ENCODE assay signal across 9 mouse cellular contexts in genomic region chr6:94401617-94402481, GRCm38 (mm10).
A peak's percentile ranks its signal among the peaks of the same experiment; 100 is the strongest.
DNase-seq lines count a peak whose midpoint lies in the region; ATAC-seq and TF ChIP-seq lines count a peak whose summit lies in the region.
"Had no signal": no experiment of that assay in that cellular context is flagged by ENCODE, and none has a peak within 500 bp of the region (broad histone marks: within the 10 kb centered on the region; RNA-seq: fewer than 3 reads in every experiment).

No protein-coding gene starts in this region.

- H3K36me3 ChIP-seq in lung, embryonic 14.5 days (ENCODE audit: insufficient read depth), result no peaks in the 10 kb centered on the region
- no peaks in the 10 kb centered on the region for H3K36me3 ChIP-seq in forebrain, embryonic 16.5 days (ENCODE audit: control insufficient read depth, insufficient read depth)
- H3K36me3 ChIP-seq in neural tube, embryonic 13.5 days, result no peaks in the 10 kb centered on the region
- H3K36me3 ChIP-seq in heart, embryonic 10.5 days, result no peaks in the 10 kb centered on the region
- H3K36me3 ChIP-seq: embryonic facial prominence, embryonic 15.5 days had no signal

- H3K4me2 ChIP-seq in lung, embryonic 14.5 days, result no peak overlapping the region
- peak overlapping the region; percentile 71 for H3K4me2 ChIP-seq in forebrain, embryonic 16.5 days (ENCODE audit: low read length)
- peak overlapping the region; percentile 57 for H3K4me2 ChIP-seq in neural tube, embryonic 13.5 days

- H3K27ac ChIP-seq in lung, embryonic 14.5 days (ENCODE audit: low read depth), result no peak overlapping the region
- no peak overlapping the region; the same call in 1 of the 2 replicates for H3K27ac ChIP-seq in forebrain, embryonic 16.5 days (ENCODE audit: low read length)
- peak overlapping the region; percentile 77 for H3K27ac ChIP-seq in neural tube, embryonic 13.5 days (replicated peaks)
- H3K27ac ChIP-seq in heart, embryonic 10.5 days, result no peak overlapping the region
- H3K27ac ChIP-seq: embryonic facial prominence, embryonic 15.5 days had no signal

- H3K4me1 ChIP-seq in lung, embryonic 14.5 days (ENCODE audit: insufficient read depth), result 0 out of 2 replicates have a peak, but pooled peaks cover 4% of the 10 kb centered on the region
- H3K4me1 ChIP-seq in forebrain, embryonic 16.5 days (replicated peaks; ENCODE audit: control insufficient read depth, insufficient read depth, low read length), result peaks cover 12% of the 10 kb centered on the region
- peaks cover 24% of the 10 kb centered on the region for H3K4me1 ChIP-seq in neural tube, embryonic 13.5 days (replicated peaks)
- H3K4me1 ChIP-seq in heart, embryonic 10.5 days, result peaks cover 13% of the 10 kb centered on the region

- 0 out of 2 replicates have a peak, but pooled peaks have one; percentile 31 for ATAC-seq in lung, embryonic 14.5 days (ENCODE audit: insufficient read depth)
- ATAC-seq in forebrain, embryonic 16.5 days, result no peak
- no peak; the same call in 1 of the 2 replicates for ATAC-seq in neural tube, embryonic 13.5 days (ENCODE audit: low read depth)

- no peaks in the 10 kb centered on the region for H3K27me3 ChIP-seq in lung, embryonic 14.5 days (ENCODE audit: insufficient read depth, low read length)
- no peaks in the 10 kb centered on the region for H3K27me3 ChIP-seq in forebrain, embryonic 16.5 days (replicated peaks; ENCODE audit: control insufficient read depth, insufficient read depth, low read length)
- peaks cover 36% of the 10 kb centered on the region for H3K27me3 ChIP-seq in neural tube, embryonic 13.5 days
- no peaks in the 10 kb centered on the region for H3K27me3 ChIP-seq in heart, embryonic 10.5 days (ENCODE audit: insufficient read depth, poor library complexity, severe bottlenecking)
- H3K27me3 ChIP-seq: embryonic facial prominence, embryonic 15.5 days had no signal

- no peak overlapping the region for H3K4me3 ChIP-seq in lung, embryonic 14.5 days (ENCODE audit: low read depth, low read length)
- no peak overlapping the region for H3K4me3 ChIP-seq in forebrain, embryonic 16.5 days (replicated peaks; ENCODE audit: low read length)
- H3K4me3 ChIP-seq in neural tube, embryonic 13.5 days, result no peak overlapping the region
- H3K4me3 ChIP-seq in heart, embryonic 10.5 days, result no peak overlapping the region
- H3K4me3 ChIP-seq: embryonic facial prominence, embryonic 15.5 days had no signal

- TF ChIP-seq CTCF in lung, embryonic 14.5 days (IDR thresholded peaks at IDR 0.05; ENCODE audit: low read depth), result no peak

- H3K9ac ChIP-seq in lung, embryonic 14.5 days, result no peak overlapping the region
- no peak overlapping the region for H3K9ac ChIP-seq in forebrain, embryonic 16.5 days (replicated peaks; ENCODE audit: low read depth, low read length)
- no peak overlapping the region for H3K9ac ChIP-seq in neural tube, embryonic 13.5 days
- H3K9ac ChIP-seq: embryonic facial prominence, embryonic 15.5 days had no signal

- DNase-seq in lung, embryonic 14.5 days, result peak; percentile 31
- DNase-seq in lung, postnatal 14 days, result no peak
- peak; percentile 58 to 59 for DNase-seq in cerebellum, postnatal 14 days
- no peak for DNase-seq in layer of hippocampus, adult 9-10 months (ENCODE audit: low spot score)
- no peak for DNase-seq in heart, embryonic 10.5 days (ENCODE audit: low spot score)
- no peak for DNase-seq in right cerebral cortex, postnatal 10 days (ENCODE audit: low spot score in 2 of 2)

- H3K9me3 ChIP-seq in lung, embryonic 14.5 days (ENCODE audit: low read depth, low read length), result no peaks in the 10 kb centered on the region
- H3K9me3 ChIP-seq in forebrain, embryonic 16.5 days (ENCODE audit: control insufficient read depth, low read length), result no peaks in the 10 kb centered on the region
- H3K9me3 ChIP-seq in neural tube, embryonic 13.5 days, result no peaks in the 10 kb centered on the region
- H3K9me3 ChIP-seq in heart, embryonic 10.5 days, result no peaks in the 10 kb centered on the region
- H3K9me3 ChIP-seq: embryonic facial prominence, embryonic 15.5 days had no signal

- 57% methylated on average over 9 of the region's 9 CpGs for WGBS in lung, embryonic 14.5 days
- 42% methylated on average over 9 of the region's 9 CpGs for WGBS in forebrain, embryonic 16.5 days
- 44% methylated on average over 9 of the region's 9 CpGs for WGBS in neural tube, embryonic 13.5 days
- WGBS in heart, embryonic 10.5 days, result 73% methylated on average over 9 of the region's 9 CpGs

Comparison
In these comparisons a context has a peak if more than half of its experiments do, and no peak if none do; other contexts are left out.
1. DNase-seq: peak in lung, embryonic 14.5 days (single experiment) and cerebellum, postnatal 14 days (2 of 2); none in lung, postnatal 14 days (single experiment), layer of hippocampus, adult 9-10 months (single experiment), heart, embryonic 10.5 days (single experiment) and right cerebral cortex, postnatal 10 days (0 of 2).